Mouse (Mus musculus): ENCODE data around the gene Sh2d7.

DNA sequence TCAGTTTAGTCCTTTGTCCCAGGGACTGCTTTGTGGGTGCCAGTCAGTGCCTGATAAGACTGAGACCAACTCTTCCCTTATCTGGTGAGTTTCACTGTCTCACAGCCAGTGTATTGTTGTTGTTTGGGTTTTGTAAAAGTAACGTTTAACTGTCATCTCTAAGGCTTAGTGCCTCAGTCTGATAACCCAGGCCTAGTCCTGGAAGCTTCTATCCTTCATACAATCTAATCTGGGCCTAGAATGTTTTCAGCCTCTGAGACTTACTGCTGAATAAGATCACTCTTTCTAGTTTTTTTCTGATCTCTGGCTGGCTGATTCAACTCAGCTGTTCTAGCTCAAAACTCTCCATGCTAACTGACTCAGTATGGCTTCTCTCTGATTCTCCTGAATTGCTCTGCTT, 44.9 kb downstream of the Sh2d7 start:
- TF ChIP-seq GATA1 (IDR thresholded peaks at IDR 0.05; ENCODE audit: low read length), result no peak
- no peak for TF ChIP-seq TAL1 (IDR thresholded peaks at IDR 0.05; ENCODE audit: low read length)

Measured in erythroblast, embryonic 14.5 days (primary cell).